Mouse (Mus musculus) layer of hippocampus, adult 9-11 months (tissue): ENCODE results near the gene Mmp9.

ENCODE experiments used
- DNase-seq: peaks from one replicate; pipeline ENCODE4 v3.0.0; 2022

The Mmp9 gene

DNA sequence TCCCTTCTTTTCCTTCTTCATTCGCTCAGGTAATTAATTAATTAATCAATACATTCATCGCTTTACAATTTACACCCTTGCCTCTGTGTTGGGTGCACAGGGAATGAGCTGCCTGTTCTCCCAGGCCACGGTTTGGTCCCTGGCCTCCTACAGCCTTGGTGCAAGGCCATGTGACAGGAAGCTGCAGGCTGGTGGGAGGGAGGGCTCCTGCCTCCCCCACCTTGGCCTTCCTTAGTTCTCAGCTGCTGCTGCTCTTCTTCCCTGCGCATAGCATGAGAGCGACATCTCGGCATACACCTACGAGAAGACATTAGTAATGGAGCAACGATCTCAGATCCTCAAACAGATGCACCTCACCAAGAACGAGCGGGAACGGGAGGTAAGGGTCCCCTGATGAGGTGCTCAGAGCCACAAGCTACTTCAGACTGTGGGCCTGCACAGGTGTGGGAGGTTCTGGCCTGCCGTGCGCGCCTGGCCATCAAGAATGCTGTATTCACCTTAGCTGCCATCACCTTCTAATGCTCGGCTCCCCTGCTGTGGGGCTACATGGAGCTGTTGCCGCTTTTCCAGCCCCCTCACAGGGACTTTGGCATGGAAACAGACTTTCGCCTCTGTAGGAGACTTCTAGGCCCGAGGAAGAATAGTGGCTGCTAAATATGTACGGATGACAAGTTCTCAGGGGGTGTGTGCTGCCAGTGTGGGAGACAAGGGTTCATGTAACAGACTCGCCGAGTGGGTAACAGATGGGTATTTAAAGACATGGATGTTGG lies 54.3 kb downstream of the Mmp9 start:
- peak; percentile 66 for DNase-seq

DNA sequence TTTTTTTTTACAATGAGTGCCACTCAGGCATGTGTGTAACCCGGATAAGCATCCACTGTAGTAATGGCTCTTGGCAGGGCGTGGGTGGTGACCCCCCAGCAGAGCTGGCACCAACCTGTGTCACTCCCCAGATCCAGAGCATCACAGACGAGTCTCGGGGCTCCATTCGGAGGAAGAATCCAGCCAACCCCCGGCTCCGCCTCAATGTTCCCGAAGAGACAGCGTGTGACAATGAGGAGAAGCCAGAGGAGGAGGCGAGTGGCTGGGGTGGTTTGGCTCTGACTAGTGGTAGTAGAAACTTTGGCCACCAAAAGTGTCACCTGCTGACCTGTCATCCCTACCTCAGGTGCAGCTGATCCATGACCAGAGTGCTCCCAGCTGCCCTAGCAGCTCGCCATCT lies 55.4 kb downstream of the Mmp9 start:
- DNase-seq = no peak

DNA sequence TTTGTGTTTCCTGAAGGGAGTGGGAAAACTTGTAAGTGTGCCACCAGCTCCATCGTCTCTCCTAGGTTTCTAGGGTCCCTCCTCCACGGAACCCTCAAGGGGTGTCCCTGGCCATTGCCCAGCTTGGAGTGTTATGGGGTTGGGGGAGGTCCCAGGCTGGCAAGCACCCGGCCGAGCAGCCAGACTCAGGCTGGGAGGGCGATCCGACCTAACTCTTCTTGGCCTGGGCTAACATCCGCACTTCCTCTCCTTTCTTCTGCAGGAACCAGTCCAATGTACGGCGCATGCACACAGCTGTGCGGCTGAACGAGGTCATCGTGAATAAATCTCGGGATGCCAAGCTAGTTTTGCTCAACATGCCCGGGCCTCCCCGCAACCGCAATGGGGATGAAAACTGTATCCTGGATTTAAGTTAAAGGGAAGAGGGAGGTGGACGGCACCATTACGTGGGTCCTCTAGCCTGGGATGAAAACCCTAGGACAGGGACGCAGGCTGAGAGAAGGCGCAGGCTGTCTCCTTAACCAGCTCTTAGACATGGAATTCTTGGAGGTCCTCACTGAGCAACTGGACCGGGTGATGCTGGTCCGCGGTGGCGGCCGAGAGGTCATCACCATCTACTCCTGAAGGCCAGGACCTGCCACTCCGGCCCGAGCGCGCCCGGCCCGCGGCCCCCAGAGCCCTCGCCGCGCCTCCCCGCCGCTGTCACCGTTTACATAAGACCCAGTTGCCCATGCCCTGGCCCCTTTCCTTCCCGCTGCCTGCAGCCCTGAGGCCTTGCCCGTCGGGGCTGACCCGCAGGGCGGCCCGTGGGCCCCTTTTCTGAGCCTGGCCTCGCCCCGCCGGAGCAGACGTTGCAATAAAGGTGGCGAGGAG lies 56.5 kb downstream of the Mmp9 start:
- DNase-seq = no peak

DNA sequence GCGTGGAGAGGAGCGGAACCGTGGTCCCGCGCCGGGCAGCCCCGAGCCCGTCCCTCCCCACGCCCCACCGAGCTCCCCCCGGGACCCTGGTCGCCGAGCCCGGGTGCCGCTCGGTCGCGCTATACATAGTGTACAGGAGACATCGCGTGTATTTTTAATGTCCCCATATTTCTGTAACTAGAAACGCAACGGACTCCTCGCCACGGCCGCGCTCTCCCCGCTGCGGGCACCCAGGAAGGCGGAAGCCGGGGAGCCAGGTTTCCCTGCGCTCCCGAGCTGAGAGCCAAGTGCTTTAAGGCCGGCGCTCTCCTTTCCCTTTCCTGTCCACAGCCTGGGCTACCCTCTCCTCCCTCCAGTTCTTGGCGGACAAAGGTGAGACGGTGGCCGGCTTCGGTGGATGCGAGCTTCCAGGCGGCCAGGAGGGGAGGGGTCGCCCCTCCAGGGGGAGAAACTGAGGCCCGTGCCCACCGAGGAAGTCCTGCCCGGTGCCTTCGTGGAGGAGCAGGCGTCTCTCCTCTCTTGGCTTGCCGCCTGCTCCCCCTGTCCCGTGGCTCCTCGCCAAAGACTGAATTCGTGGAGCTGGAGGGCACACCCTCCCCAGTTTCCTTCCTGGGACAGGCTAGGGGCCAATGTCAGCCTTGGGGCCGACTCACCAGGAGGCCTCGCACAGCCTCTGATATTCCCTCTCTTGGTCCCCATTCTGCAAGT lies 57.3 kb downstream of the Mmp9 start:
- DNase-seq = no peak

DNA sequence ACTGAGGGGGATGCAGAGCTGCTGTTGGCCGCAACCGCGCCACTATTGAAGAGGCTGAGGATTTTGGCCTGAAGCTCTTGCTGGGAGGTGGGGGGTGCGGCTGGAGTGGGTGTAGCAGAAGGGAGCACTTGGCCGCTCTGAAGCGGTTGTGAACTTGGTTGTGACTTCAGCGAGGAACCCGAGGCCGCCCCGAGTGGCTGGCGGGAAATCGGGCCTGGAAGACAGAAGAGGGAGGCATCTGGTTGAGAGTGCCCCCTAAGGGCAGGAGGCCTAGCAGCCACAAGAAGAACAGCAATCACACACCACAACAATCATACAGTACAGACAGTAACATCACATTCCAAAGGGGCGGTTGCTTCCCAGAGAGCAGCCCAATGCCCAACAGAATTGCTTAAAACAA lies 61.4 kb downstream of the Mmp9 start:
- no peak for DNase-seq

DNA sequence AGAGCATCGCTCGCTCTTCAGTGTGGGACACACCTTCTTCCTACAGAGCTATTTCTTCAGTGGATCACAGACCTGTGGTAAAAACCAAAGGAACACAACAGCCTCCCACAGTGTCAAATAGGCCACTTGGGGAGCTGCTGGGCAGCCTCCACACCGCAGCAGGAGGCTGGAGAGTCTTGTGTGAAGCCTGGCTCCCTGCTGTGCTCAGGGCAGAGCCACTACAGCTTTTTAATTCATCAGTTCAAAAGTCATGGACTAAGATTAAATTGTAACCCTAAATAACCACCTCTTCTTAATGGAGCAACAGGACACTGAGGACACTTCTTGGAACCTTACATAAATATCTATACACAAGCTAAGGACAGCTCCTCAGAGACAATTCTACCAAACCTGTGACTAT lies 62.5 kb downstream of the Mmp9 start:
- DNase-seq = no peak

DNA sequence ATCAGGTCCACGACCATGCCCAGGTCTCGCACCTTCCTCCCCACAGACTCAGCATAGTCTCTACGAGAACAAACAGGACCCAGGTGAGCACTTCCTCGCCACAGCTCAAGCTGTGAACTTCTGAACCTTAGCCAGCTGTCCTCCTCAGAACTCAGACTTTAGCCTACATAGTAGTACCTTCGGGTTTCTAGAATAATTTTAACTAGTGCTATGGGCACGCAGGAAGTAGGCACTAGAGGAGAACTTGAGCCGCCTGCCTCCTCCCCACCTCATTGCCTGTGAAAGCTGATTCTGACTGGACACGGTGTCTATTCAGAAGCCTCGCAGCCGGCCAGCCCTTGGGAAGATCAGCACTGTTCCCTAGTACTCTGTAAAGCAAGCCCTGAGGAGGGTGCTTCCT lies 63.7 kb downstream of the Mmp9 start:
- no peak for DNase-seq
